Mouse (Mus musculus) myocyte (in vitro differentiated cells): ENCODE results near the gene Lrrc15.

Source experiments
- CEBPB ChIP-seq: IDR thresholded peaks from 2 replicates; pipeline ENCODE4 v1.6.1; 2011; ENCODE audit warnings: mild to moderate bottlenecking, moderate library complexity; ENCODE audit not compliant: poor library complexity, insufficient read depth, severe bottlenecking
- MAX ChIP-seq: IDR thresholded peaks from one replicate; pipeline ENCODE4 v1.6.1; 2011; ENCODE audit warnings: low read depth, mild to moderate bottlenecking, control low read depth
- POLR2A ChIP-seq: IDR thresholded peaks from one replicate; pipeline ENCODE4 v1.6.1; 2011; ENCODE audit warnings: low read depth, mild to moderate bottlenecking, control low read depth, moderate library complexity; ENCODE audit not compliant: insufficient read length
- TCF12 ChIP-seq: IDR thresholded peaks from one replicate; pipeline ENCODE4 v1.6.1; 2011; ENCODE audit warnings: mild to moderate bottlenecking, control low read depth; ENCODE audit not compliant: poor library complexity, insufficient read depth, severe bottlenecking
- USF1 ChIP-seq: IDR thresholded peaks from one replicate; pipeline ENCODE4 v1.6.1; 2011; ENCODE audit warnings: low read depth, mild to moderate bottlenecking, control low read depth, moderate library complexity

DNA sequence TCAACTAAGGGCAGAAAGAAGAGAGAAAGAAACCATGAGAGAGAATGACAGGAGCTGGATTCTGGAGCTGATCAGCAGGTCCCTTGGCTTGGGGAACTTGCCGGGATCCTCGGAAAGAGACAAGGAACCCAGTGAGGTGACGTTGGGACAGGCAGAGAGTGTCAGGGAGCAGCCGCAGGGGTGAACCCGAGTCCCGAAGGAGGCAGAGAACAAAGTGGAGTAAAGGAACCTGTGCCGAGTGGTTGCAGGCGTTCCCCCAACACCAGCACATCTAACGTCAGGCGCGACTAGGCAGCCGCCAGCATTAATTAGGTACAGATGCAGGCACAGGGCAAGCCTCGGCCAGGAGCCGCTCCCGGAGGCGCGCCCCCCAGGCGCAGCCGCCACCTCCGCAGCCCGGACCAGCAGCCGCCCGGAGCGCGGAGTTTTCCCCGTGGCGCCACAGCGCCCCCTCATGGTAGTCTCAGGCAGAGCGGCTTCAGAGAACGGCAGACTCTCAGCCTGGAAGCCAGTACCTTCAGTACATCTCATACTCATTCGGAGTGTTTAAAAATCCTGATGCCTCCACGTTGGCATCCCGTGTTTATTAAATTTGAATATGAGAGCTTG is 46.9 kb downstream of the Lrrc15 start:
- TF ChIP-seq USF1 (no peak), POLR2A (no peak), MAX (no peak), CEBPB (no peak), TCF12 (no peak)
